Mouse (Mus musculus) forebrain, embryonic 16.5 days (tissue): ENCODE results near the gene Zc3h18. TPM values are rescaled to one million over a fixed set of nuclear protein-coding genes. Genes with fewer than 3 reads are reported as not detected.

Experiments
- ATAC-seq: fragments of 200-750 bp; cut with Nextera tagmentation; 2 replicates; pipeline ENCODE4 v1.8.0; 2017; ENCODE audit warnings: mild to moderate bottlenecking, moderate library complexity
- H3K27ac ChIP-seq: fragments of 300-500 bp; sonication (generic); 2 replicates; pipeline ENCODE4 v1.5.1; 2014; ENCODE audit warnings: low read length, control low read depth
- H3K27me3 ChIP-seq: fragments of 300-500 bp; sonication (generic); replicated peaks from 2 replicates; pipeline ENCODE4 v1.6.1; 2014; ENCODE audit warnings: low read length; ENCODE audit not compliant: control insufficient read depth, insufficient read depth
- H3K36me3 ChIP-seq: fragments of 300-500 bp; sonication (generic); 2 replicates; pipeline ENCODE4 v1.6.1; 2014; ENCODE audit not compliant: control insufficient read depth, insufficient read depth
- H3K4me1 ChIP-seq: fragments of 300-500 bp; sonication (generic); replicated peaks from 2 replicates; pipeline ENCODE4 v1.6.1; 2014; ENCODE audit warnings: low read length; ENCODE audit not compliant: control insufficient read depth, insufficient read depth
- H3K4me2 ChIP-seq: fragments of 300-500 bp; sonication (generic); 2 replicates; pipeline ENCODE4 v1.6.1; 2014; ENCODE audit warnings: mild to moderate bottlenecking, low read length, control low read depth
- H3K4me3 ChIP-seq: fragments of 300-500 bp; sonication (generic); replicated peaks from 2 replicates; pipeline ENCODE4 v1.5.1; 2014; ENCODE audit warnings: mild to moderate bottlenecking, low read length, control low read depth
- H3K9ac ChIP-seq: fragments of 300-500 bp; sonication (generic); replicated peaks from 2 replicates; pipeline ENCODE4 v1.6.1; 2014; ENCODE audit warnings: low read depth, low read length, control low read depth
- H3K9me3 ChIP-seq: fragments of 300-500 bp; sonication (generic); 2 replicates; pipeline ENCODE4 v1.6.1; 2016; ENCODE audit warnings: low read length; ENCODE audit not compliant: control insufficient read depth
- WGBS: fragments of 180-500 bp; shearing (Covaris S2); extraction: QIAGEN DNeasy Blood & Tissue Kit; methylation state at CpG from one replicate; pipeline ENCODE4 v1.1.7; 2014; 5-methylcytosine and 5-hydroxymethylcytosine counted together
- polyA plus RNA-seq: library from polyadenylated mRNA; unstranded; fragments of >200 nt; fragmentation: Nextera tagmentation; extraction: Ambion mirVana; gene quantifications from 2 replicates; pipeline ENCODE4 v1.2.1, GENCODE M21; 2015

The Zc3h18 gene
- polyA plus RNA-seq, 1 experiment from 2014 or later, result 44.7 TPM

DNA sequence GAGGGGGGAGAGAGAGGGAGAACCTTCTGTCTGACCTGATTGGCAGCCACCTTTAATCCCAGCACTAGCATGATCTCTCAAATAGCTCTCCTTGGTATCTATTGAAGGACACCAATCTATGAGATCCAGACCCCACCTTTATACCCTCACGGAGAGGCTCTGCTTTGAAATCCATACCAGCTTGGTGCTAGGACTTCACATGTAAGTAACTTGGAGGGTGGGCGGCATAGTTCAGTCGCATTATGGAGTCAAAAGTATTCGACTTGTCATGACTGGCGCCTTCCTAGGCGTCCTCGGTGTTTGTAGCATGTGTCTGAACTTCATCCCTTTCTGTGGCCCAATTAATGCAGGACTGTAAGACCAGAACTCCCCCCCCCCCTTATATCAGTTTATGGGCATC, 1.1 kb upstream of the Zc3h18 start:
- no peak for ATAC-seq
- Histone ChIP-seq H3K4me1 (peaks cover 22% of the 10 kb centered on the region), H3K9me3 (no peaks in the 10 kb centered on the region), H3K9ac (no peak overlapping the region), H3K27ac (no peak overlapping the region), H3K27me3 (no peaks in the 10 kb centered on the region), H3K4me2 (no peak overlapping the region), H3K36me3 (peaks cover 4% of the 10 kb centered on the region; the same call in 1 of the 2 replicates), H3K4me3 (no peak overlapping the region)
- WGBS, result 95% methylated on average over 7 of the region's 7 CpGs

GRCm38 (mm10) chr8:122375751-122376364, 551 bp upstream of the Zc3h18 start:
- Histone ChIP-seq H3K4me1 (peaks cover 24% of the 10 kb centered on the region), H3K9ac (peak overlapping the region; percentile 55), H3K4me3 (peak overlapping the region; percentile 80), H3K27me3 (no peaks in the 10 kb centered on the region), H3K27ac (no peak overlapping the region), H3K9me3 (no peaks in the 10 kb centered on the region), H3K4me2 (peak overlapping the region; percentile 62), H3K36me3 (peaks cover 4% of the 10 kb centered on the region; the same call in 1 of the 2 replicates)
- WGBS, result 32% methylated on average over 13 of the region's 13 CpGs
- no peak; the same call in 1 of the 2 replicates for ATAC-seq

GRCm38 (mm10) chr8:122383039-122383438, 6.6 kb downstream of the Zc3h18 start:
- Histone ChIP-seq H3K27ac (no peak overlapping the region), H3K36me3 (peaks cover 18% of the 10 kb centered on the region), H3K4me1 (peaks cover 11% of the 10 kb centered on the region), H3K9me3 (no peaks in the 10 kb centered on the region), H3K9ac (no peak overlapping the region), H3K4me3 (no peak overlapping the region), H3K4me2 (no peak overlapping the region), H3K27me3 (no peaks in the 10 kb centered on the region)
- 85% methylated on average over 4 of the region's 4 CpGs for WGBS
- ATAC-seq, result no peak

- WGBS, result 89% methylated on average over 3 of the region's 3 CpGs
- Histone ChIP-seq H3K4me2 (no peak overlapping the region), H3K4me3 (no peak overlapping the region), H3K9me3 (no peaks in the 10 kb centered on the region), H3K9ac (no peak overlapping the region), H3K36me3 (peaks cover 29% of the 10 kb centered on the region), H3K4me1 (no peaks in the 10 kb centered on the region), H3K27ac (no peak overlapping the region), H3K27me3 (no peaks in the 10 kb centered on the region)
- no peak for ATAC-seq
These were observed 12.9 kb downstream of the Zc3h18 start for GRCm38 (mm10) chr8:122389357-122389756.

- WGBS, result 91% methylated on average over 3 of the region's 3 CpGs
- Histone ChIP-seq H3K9me3 (no peaks in the 10 kb centered on the region), H3K27me3 (no peaks in the 10 kb centered on the region), H3K27ac (no peak overlapping the region), H3K9ac (no peak overlapping the region), H3K36me3 (peaks cover 29% of the 10 kb centered on the region), H3K4me2 (no peak overlapping the region), H3K4me3 (no peak overlapping the region), H3K4me1 (no peaks in the 10 kb centered on the region)
- no peak for ATAC-seq
These were observed 14.3 kb downstream of the Zc3h18 start for GRCm38 (mm10) chr8:122390758-122391157.

DNA sequence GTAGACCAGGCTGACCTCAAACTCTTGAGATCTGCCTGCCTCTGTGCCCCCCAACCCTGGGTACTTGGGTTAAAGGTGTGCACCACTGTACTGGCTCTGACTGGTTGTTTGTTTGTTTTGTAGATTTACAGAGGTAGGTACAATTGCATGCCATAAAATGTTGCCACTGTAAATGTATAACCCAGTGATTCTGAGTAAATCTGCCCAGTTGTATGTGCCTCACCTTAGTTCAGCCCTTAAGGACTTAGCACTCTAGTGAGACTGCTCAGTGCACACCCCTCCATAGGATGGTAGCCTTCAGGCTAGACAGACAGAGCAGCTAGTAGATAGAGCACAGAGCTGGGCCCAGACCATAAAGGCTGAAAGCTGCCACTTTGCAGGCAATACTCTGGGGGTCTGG, 17.3 kb downstream of the Zc3h18 start:
- Histone ChIP-seq H3K9ac (no peak overlapping the region), H3K4me2 (no peak overlapping the region), H3K27ac (no peak overlapping the region), H3K9me3 (no peaks in the 10 kb centered on the region), H3K4me3 (no peak overlapping the region), H3K27me3 (no peaks in the 10 kb centered on the region), H3K36me3 (peaks cover 21% of the 10 kb centered on the region), H3K4me1 (no peaks in the 10 kb centered on the region)
- ATAC-seq, result no peak

- peaks cover 18% of the 10 kb centered on the region for H3K36me3 ChIP-seq
- no peak overlapping the region for H3K9ac ChIP-seq
- WGBS, result 81% methylated on average over 6 of the region's 6 CpGs
- ATAC-seq, result no peak
- no peaks in the 10 kb centered on the region for H3K9me3 ChIP-seq
- H3K4me2 ChIP-seq, result no peak overlapping the region
- H3K4me3 ChIP-seq, result no peak overlapping the region
- no peak overlapping the region for H3K27ac ChIP-seq
- no peaks in the 10 kb centered on the region for H3K27me3 ChIP-seq
- H3K4me1 ChIP-seq, result no peaks in the 10 kb centered on the region
These were observed 18.9 kb downstream of the Zc3h18 start for GRCm38 (mm10) chr8:122395291-122395690.

GRCm38 (mm10) chr8:122398186-122398585, 21.8 kb downstream of the Zc3h18 start:
- WGBS, result 95% methylated on average over 9 of the region's 9 CpGs
- peaks cover 31% of the 10 kb centered on the region for H3K36me3 ChIP-seq

DNA sequence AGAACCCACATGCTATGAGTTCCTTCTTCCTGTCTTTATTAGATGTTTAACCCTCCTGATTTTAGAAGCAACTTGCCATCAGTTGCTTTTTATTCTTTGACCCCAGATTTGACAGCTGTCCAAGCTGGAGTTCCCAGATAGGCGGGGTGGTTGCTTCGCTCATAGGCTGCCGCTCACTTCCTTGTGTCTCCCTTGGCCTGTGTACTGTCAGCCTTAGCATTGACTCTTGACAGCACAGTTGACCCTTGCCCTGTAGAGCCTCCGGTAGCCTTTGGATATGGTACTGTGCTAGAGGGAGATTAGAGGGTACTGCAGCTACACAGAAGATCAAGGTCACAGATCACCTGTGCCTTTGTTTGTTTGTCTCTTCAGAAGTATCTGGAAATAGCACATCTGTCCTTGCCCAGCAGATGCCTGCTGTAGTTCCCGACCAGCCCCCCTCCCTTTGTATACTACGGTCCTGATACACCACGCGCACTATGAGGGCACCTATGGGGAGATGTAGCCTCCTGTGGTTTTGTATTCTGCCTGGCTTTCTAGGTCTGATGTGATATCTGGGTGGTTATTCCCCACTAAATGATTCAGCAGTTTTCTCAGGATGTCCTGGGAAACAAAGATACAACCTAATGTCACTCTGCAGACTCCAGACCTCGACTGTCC, 28.9 kb downstream of the Zc3h18 start:
- H3K36me3 ChIP-seq, result peaks cover 62% of the 10 kb centered on the region
- WGBS, result 92% methylated on average over 9 of the region's 9 CpGs
- H3K9ac ChIP-seq, result no peak overlapping the region
- no peak for ATAC-seq
- no peaks in the 10 kb centered on the region for H3K27me3 ChIP-seq
- H3K4me3 ChIP-seq, result no peak overlapping the region
- H3K4me2 ChIP-seq, result no peak overlapping the region
- H3K27ac ChIP-seq, result no peak overlapping the region
- H3K4me1 ChIP-seq, result no peaks in the 10 kb centered on the region
- H3K9me3 ChIP-seq, result no peaks in the 10 kb centered on the region

More at GRCm38 (mm10) chr8:122398186-122398585, 21.8 kb downstream of the Zc3h18 start:
- no peaks in the 10 kb centered on the region for H3K4me1 ChIP-seq
- no peaks in the 10 kb centered on the region for H3K27me3 ChIP-seq
- H3K9ac ChIP-seq, result no peak overlapping the region
- ATAC-seq, result no peak
- H3K9me3 ChIP-seq, result no peaks in the 10 kb centered on the region
- no peak overlapping the region for H3K4me2 ChIP-seq
- no peak overlapping the region for H3K4me3 ChIP-seq
- no peak overlapping the region for H3K27ac ChIP-seq
